Mouse (Mus musculus) T-cell, adult 2 months (primary cell): Measurements from ENCODE around the gene Gnai3.

Source experiments
- DNase-seq: peaks from one replicate; pipeline ENCODE4 v3.0.0; 2022; ENCODE audit warnings: low spot score

Gnai3 gene

DNA sequence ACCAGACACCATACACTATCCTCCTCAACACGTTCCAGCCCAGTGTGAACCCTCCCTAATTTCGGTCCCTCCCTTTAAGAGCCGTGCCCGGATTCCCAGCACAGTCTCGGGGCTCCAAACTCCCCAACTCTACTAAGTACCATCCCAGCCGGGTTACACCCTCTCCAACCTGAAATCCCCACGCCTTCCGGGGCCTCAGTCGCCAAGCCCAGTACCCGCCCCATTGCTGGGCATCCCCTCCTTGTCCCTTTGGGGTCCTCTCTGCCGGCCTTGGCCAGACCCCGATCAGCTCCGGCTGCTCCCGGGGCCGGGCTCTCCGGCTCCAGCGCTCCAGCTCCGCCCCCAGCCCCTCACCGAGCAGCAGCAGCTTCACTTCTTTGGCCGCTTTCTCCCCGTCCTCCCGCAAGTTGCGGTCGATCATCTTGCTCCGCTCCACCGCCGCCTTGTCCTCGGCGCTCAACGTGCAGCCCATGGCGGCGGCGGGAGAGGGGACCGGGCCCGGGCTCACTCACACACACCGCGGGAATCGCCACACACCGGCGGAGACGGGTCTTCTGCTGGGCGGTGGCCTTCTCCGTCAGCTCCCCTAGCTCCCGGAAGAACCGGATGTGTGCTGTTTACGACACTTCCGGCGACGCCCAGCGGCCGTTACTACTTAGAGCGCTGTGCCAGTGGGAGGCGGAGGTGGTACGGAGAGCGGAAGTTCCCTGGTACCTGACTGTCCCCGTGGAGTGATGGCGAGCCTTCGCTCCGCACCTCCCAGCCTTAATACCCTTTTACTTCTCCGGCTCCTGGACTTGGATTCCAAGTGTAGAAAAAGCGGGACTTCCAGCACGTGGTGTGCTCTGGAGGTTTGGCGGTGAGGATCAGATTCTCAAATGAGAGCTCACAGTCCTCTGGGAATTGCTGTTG lies at the start of gene Gnai3:
Gene Gnai3 (minus strand): TSS at position 613 of the 912 bp plus-strand sequence.
- peak; percentile 94 for DNase-seq

DNA sequence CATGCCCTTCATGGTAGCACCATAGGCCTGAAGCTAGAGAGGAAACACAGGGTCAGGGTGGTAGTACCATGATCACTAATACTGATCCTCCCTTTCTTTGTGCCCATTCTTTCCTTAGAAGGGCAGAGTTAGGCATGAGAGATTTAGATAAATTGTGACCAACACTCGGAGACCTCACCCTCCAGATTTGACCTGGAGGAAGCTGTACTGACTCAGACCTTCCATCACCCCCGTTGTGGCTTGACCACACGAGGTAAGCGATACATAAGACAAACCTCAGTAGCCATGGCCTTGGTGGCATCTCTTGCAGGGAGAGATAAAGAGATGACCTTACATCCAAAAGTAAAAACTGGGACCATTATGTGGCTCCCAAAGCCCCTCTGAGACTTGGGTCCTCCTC lies 49.3 kb upstream of the Gnai3 start:
- no peak for DNase-seq

DNA sequence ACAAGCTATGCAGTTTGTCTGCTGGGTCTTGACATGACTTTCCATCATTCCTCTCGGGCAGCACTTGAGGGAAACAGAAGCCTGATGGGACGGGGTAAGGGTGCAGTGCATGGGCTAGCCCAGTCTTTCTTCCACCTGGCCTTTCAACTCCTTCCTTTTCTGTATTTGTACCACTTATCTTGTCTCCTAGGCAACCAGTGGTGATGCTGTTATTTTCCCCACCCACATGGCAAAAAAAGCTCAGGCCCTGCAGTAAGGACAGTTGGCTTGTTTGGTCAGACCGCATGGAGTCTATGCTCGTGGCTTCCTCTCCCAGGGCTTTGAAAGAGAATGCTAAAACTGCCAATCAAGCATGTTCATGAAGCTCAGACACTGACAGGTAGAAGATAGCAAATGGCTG lies 47.7 kb upstream of the Gnai3 start:
- DNase-seq = no peak

DNA sequence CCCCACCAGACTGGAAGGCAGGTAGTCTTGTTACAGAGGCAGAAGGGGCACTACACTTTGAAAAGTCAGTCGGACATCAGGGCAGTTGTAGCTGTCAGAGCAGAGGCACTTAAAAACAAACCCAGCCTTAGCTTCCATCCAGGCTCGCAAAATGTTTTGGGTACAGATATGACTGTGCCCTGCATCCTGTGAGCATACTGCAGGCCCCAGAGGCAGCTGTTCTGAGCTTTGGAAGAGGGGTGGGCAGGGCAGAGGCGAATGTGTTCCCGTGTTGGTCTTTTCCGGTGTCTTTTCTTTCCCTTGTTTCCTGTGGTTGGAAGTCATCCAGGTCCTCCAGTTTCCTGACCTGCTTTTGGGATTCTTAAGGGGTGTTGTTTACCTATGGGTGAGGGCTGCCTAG lies 44.0 kb upstream of the Gnai3 start:
- no peak for DNase-seq

DNA sequence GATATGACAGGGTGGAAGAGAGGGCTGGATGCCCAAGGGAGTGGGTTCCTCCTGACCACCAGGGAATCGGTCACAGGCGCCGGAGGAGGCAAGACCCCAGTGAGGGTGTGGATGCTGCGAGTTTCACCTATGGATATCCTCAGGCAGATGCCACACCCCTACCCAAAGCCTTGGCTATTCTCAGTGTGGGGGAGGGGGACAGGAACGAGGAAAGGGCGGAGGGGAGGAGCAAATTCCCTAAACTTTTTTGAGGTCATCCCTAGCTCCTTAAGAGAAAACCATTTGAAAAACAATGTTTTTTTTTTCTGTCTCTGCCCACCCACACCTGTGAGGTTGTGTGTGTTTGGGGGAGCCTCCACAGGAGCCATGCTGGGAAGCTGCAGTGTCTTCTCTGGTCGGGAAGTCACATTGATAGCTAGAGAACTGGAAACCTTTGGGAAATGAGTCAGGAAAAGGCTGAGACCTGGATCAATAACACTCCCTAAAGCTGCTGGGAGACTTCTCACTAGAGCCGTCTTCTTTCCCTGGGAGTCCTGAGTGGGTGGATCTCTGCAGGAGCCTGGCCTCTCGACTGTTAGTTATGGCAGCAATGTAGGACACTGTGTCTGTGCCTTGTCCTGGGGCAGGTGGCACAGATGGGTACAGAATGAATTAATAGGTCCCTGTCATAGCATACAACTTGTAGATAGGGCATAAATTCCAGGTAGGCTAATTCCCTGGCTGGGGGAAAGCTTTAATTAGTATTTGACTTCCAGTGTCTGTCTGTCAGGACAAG lies 43.0 kb upstream of the Gnai3 start:
- no peak for DNase-seq

DNA sequence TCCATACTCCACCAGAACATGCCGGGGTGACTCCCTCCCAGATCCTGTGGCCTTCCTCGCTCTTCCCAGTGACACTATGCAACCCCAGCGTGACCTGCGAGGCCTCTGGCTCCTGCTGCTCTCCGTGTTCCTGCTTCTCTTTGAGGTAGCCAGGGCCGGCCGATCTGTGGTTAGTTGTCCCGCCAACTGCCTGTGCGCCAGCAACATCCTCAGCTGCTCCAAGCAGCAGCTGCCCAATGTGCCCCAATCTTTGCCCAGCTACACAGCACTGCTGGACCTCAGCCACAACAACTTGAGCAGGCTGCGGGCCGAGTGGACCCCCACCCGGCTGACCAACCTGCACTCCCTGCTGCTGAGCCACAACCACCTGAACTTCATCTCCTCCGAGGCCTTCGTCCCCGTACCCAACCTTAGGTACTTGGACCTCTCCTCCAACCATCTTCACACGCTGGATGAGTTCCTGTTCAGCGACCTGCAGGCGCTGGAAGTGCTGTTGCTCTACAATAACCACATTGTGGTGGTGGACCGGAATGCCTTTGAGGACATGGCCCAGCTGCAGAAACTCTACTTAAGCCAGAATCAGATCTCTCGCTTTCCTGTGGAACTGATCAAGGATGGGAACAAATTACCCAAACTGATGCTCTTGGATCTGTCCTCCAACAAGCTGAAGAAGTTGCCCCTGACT lies 41.3 kb upstream of the Gnai3 start:
- DNase-seq = no peak

DNA sequence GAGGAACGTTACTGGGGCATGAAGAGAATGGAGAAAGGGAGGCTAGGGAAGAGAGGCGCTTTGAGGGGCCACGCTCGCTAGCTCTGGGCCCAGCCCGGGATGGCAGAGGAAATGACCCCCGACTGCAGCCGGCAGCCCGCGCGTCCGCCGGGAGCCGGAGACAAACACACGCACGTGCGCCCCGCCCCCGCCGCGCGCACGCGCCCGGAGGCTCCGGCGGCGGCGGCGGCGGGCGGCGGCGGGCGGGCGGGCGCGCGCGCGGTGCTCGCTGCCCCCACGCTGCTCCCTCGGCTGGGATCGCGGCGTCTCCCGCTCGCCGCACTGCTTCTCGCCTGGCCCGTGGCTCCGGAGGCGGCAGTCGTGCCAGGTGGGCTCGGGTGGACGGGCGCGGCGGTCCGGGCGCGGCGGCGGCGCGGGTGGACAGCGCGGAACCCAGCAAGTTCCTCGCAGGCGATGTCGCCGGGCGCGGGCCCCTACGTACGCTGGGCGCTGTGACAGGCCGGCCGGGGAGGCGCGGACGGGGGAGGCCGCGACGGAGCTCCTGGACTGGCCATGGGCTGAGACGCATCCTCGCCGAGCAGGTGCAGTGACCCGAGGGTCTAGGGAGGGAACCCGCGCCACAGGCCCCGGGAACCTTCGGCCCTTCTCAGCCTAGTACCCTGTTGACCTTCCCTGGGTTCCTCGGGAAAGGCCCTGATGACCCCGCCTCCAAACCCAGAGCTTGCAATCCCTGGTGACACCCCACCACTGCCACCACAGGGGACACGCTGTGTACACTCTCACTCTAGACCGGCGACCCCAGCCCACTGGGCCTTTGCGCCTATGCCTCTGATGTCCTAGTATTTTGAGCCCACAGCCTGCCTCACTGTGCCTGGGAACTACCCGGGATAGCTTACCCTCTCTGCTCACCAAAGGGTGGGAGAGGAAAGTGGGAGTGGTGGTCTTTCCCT lies 40.4 kb upstream of the Gnai3 start, which contains the start of gene Amigo1:
Gene Amigo1 (plus strand): TSS at position 238 of the 950 bp plus-strand sequence.
- DNase-seq = peak; percentile 28

DNA sequence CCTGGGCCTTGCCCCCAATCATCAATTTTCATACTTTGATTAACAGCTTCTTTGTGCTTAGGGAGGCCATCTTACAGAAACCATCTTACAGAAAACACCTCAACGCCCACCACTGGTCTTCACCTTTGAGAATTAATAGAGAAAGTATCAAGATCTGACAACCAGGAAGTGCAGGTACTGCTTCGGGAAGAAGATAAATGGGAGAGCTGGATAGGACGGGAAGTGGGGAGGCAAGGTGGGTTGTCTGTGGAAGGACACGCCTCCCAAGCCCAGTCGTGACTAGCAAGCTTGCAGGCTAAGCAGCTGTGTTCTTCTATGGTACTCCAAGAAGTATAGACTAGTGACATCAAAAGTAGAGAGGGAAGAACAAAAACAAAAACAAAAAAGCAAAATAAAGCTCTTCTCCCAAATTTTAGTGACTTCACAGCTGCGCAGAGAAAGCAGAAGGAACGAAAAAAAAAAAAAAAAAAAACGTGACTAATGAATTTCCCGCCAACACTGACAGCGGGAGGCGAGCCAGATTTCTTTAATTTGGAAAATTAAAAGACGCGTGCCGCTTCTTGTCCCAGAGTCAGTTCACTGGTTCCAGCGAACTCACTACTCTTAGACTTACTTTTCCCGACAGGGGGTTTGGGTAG lies 39.6 kb upstream of the Gnai3 start:
- DNase-seq = no peak

DNA sequence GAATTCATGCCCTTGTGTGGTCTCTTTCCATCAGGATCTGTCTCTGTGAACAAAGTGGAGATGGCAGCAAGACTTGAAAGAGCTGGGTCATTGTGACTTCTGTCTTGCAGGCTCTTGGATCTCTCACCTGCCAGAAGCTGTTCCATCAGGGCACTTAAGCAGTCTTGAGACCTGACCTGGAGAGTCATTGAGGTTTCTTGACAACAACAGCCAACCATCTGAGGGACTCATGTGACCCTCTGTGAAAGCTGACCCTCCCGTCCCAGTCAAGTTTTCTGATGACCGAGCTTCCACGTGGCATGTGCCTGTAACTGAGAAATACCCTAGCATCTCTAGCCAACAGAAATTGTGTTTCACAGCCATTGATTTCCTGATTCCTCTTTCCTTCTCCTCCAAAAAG lies 38.8 kb upstream of the Gnai3 start:
- no peak for DNase-seq

DNA sequence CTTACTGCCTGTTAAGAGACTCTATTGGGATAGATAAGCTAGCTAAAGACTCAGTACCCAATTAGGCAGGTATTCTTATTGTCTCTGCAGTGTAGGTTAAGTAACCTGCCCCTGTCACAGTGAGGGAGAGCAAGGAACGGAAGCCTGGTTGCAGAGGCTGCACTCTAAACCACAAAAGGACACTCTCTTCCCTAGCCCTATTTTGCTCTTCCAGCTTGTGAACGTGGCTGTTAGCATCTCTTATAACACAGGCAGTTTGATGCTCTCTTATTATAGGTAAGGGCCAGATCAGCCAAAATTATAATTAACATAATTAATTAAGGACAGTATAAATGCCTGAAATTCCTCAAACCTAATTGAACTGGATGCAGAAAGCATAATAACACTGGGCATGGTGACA lies 34.6 kb upstream of the Gnai3 start:
- DNase-seq = no peak

DNA sequence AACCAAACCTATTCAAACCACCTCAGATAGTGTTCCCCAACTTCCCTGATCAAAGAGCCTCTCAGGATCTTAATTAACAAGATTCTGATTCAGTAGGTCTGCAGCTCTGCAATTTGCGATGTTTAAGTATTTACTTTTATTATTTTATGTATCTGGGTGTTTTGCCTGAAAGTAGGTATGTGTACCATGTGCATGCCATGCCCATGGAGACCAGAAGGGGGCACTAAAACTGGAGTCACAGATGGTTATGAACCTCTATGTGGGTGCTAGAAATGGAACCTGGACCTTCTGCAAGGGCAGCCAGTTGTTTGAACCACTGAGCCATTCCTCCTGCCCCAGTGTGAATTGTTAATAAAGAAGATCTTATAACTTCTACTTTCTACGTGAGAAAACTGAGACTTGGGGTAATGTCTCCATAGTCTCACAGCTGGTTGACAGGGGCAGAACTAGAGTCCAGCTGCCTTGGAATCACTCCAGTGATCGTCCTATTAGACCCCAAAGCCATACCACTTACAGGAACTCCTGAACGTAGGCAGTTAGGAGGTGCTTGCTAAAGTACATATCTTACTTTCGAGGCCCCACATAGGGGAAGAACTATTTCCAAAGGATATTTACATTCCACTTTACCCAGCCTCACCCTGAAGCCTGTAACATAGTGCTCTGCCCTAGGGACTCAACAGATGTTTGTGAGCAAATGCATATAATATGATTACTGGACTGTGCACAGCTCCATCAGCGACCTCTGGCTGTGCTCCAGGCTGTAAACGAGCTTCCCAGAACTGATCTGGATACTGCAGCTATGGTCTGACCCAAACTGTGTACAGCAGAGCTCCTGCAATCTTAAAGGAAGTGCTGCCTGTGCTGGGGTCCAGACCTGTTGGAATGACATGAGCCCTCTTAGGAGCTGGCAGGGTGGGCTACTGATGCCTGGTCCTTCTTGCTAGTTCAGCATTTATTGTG lies 33.1 kb upstream of the Gnai3 start:
- DNase-seq = no peak

DNA sequence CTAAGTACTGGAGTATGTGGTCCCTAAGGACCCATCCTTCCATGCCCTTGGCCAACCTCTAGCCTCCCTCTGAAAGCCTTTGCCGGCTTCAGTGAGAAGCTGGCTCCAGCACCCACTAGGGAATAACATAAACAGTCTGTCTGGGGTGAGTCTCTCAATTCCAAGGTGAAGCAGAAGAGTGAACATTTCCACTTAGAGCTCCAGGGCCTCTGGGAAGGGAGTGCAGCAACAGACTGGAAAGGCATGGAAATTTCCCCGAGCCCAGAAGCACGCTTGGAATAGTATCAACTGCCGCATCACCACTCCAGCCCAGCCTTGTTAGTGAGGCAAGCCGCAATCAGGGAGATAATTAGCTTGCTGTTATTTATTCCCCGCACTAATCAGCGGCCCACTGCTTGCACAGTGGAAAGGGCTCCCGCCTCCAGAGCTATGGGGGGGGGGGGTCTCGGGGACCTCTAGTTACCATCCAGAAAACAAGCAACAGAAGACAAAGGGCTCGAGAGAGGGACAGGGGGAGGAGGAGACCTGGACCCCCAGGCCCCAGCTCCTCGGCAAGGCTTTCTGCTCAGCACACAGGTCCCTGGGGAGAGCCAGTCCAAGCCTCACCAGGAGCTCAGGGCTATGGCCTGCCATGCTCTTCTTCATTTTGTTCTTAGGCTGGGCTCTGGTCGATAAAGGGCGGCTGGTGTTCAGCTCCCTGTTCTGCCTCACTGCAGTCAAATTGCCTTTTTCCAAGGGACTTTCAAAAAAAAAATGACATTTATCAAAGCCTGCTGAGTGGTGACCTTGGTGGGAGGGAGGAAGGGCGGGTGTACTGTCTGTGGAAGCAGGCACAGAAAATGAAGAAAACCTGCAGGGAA lies 29.0 kb upstream of the Gnai3 start:
- DNase-seq = no peak

DNA sequence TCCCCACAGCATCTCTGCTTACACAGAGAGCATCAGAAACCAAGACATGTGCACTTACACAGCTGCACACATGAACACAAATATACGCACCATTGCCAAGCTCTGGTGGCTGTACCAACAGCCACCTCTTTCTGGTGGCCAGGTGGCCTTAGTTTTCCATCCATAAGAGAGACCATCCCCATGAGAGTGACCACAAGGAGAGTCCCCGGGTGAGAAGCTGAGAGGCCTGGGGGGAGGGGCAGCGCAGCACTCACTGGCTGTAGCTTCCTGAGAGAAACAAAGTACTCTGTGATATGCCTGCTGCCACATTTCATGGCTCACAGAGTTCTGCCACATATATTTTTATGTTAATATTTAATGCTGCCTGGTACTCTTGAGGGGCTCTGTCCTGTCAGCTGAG lies 23.3 kb upstream of the Gnai3 start:
- DNase-seq = no peak

DNA sequence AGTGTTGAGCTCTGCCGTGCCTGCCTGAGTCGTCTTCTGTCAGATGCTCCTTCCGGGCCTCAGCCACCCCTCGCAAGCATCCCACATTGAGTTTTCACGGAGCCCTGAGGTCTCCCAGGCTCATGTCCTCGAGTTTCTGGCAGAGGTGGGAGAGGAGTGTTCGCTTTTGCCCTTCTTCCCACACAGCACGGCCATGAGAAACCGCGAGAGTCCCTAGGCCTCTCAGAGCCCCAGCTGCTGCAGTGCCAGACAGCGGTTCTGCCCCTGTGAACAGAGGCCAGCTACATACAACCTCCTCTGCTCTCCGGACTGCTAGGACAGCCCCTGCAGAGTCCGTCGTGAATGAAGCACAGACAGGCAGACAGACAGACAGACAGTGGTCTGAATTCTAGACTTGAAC lies 21.6 kb upstream of the Gnai3 start:
- DNase-seq = no peak

DNA sequence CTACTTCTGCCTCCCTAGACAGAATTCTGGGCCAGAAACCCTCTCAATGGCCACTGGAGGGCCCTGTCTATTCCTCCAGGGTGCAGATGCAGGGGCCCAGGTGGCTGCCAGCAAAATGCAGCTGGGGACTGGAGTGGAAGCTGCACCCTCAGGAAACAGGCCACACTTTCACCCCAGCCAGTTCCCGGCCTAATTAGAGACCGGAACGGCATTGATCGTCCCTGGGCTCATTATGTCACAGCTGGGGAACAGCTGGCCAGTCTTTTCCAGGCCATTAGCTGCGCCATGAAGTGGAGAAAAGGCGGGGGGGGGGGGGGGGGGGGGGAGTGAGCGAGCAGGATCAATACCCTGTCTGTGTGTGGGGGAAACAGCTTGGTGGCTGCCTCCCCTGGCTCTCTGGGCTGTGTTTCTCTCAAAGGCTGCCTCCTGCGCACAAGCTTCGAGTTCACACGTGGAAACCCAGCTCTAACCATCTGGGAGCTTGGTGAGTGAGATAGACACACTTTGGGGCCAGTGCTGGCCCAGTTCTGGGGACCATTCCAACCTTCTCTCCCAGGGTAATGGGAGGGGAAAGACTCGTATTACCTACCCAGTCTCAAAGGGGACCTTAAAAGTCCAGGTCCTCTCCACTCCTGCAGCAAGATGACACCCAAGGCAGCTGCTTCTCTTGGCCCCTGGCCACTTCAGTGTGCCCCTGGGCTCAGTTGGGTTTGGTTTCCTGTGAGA lies 20.7 kb upstream of the Gnai3 start:
- no peak for DNase-seq

DNA sequence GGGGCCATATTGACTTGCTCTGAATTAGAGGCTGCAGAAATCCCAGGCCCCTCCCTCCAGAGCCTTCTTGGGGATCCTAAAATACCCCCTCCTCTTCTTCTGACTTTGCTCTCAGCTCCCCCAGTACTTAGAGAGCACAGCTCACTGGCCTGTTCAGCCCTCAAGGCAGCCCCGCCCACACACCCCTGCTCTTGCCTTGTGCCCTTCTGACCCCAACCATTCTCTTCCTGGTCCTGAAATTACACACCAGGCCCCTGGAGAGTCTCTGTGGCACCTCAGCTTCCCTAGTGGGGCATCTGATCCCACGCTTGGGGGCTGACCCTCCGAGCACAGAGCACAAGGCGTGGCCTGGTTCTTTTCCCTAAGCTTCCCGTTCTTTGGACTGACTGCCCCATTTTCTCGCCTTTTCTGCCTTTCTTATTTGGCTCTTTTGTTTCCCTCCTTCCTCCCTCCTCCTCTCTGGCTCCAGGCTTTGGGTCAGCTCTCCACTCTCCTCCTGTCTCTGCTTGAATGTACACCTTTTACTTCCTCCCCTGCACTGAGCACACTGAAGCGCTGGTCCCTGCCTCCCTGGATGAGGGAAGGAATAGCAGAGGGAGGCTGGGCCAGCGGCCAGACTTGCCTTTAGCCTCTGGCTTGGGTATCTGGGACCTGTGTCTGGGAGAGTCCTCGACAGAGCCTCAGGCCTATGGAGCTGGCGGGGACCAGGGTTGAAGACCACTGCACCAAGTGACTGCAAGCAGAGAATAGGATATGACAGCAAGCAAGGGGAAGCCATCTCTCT lies 19.8 kb upstream of the Gnai3 start:
- no peak for DNase-seq

DNA sequence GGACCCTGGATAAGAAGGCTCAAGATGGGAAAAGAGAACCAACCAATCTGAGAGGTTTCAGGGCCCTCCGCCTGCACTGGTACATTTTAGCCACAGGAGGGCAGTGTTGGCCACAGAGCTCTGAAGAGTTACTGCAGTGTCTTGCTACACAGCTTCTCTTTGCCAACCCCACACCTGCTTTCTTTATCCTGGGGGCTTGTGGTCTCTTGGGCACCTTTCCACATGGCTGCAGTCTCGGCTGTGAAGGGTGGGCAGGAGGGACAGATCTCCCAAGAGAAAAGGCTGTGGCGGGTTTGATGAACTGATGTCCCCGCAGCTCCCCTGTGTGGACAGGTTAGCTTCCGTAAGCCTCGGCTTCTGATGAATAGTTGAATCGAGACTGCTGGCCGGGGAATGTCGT lies 18.9 kb upstream of the Gnai3 start:
- peak; percentile 73 for DNase-seq
